Mouse (Mus musculus) limb, embryonic 10.5 days (tissue): Measurements from ENCODE around the gene Rin2. TPM values are rescaled to one million over a fixed set of nuclear protein-coding genes. Genes with fewer than 3 reads are reported as not detected.

Source experiments
- DNase-seq: peaks from one replicate; pipeline ENCODE4 v3.0.0-alpha.2; 2017; ENCODE audit warnings: low spot score
- H3K27ac ChIP-seq: fragments of 300-500 bp; sonication (generic); 2 replicates; pipeline ENCODE4 v1.5.1; 2016; ENCODE audit warnings: mild to moderate bottlenecking
- H3K27me3 ChIP-seq: fragments of 300-500 bp; sonication (generic); 2 replicates; pipeline ENCODE4 v1.6.1; 2016; ENCODE audit warnings: low read depth, mild to moderate bottlenecking; ENCODE audit not compliant: poor library complexity, severe bottlenecking
- H3K36me3 ChIP-seq: fragments of 300-500 bp; sonication (generic); 2 replicates; pipeline ENCODE4 v1.6.1; 2016; ENCODE audit warnings: mild to moderate bottlenecking, moderate library complexity
- H3K4me1 ChIP-seq: fragments of 300-500 bp; sonication (generic); 2 replicates; pipeline ENCODE4 v1.6.1; 2016
- H3K4me3 ChIP-seq: fragments of 300-500 bp; sonication (generic); 2 replicates; pipeline ENCODE4 v1.5.1; 2016; ENCODE audit warnings: mild to moderate bottlenecking, moderate library complexity
- H3K9me3 ChIP-seq: fragments of 300-500 bp; sonication (generic); replicated peaks from 2 replicates; pipeline ENCODE4 v1.6.1; 2016; ENCODE audit warnings: mild to moderate bottlenecking
- whole genome bisulfite sequencing: fragments of 180-500 bp; shearing (Covaris S2); methylation state at CpG from one replicate; pipeline ENCODE4 v1.1.7; 2016; 5-methylcytosine and 5-hydroxymethylcytosine counted together
- polyA plus RNA-seq: library from polyadenylated mRNA; unstranded; fragments of >200 nt; fragmentation: Nextera tagmentation; extraction: Ambion mirVana; gene quantifications from 2 replicates; pipeline ENCODE4 v1.2.1, GENCODE M21; 2016

Rin2 gene
- polyA plus RNA-seq, 1 experiment from 2014 or later, result 11.8 TPM

GRCm38 (mm10) chr2:145697160-145697559 is 22.1 kb downstream of the Rin2 start:
- no peaks in the 10 kb centered on the region for H3K9me3 ChIP-seq
- no peaks in the 10 kb centered on the region for H3K27me3 ChIP-seq
- no peak overlapping the region for H3K4me3 ChIP-seq
- no peak for DNase-seq
- H3K36me3 ChIP-seq, result no peaks in the 10 kb centered on the region
- H3K27ac ChIP-seq, result no peak overlapping the region
- H3K4me1 ChIP-seq, result peaks cover 4% of the 10 kb centered on the region; the same call in 1 of the 2 replicates
- 89% methylated on average over 6 of the region's 6 CpGs for WGBS

GRCm38 (mm10) chr2:145699414-145700071 is 24.5 kb downstream of the Rin2 start:
- DNase-seq, result peak; percentile 60
- Histone ChIP-seq H3K4me1 (peaks cover 4% of the 10 kb centered on the region; the same call in 1 of the 2 replicates), H3K9me3 (no peaks in the 10 kb centered on the region), H3K27ac (no peak overlapping the region), H3K27me3 (no peaks in the 10 kb centered on the region), H3K36me3 (no peaks in the 10 kb centered on the region), H3K4me3 (no peak overlapping the region)
- WGBS, result 31% methylated on average over 6 of the region's 6 CpGs

GRCm38 (mm10) chr2:145700237-145700985 is 25.4 kb downstream of the Rin2 start:
- peaks cover 4% of the 10 kb centered on the region; the same call in 1 of the 2 replicates for H3K4me1 ChIP-seq
- H3K27ac ChIP-seq, result no peak overlapping the region
- H3K36me3 ChIP-seq, result no peaks in the 10 kb centered on the region
- no peaks in the 10 kb centered on the region for H3K9me3 ChIP-seq
- no peaks in the 10 kb centered on the region for H3K27me3 ChIP-seq
- WGBS, result 74% methylated on average over 8 of the region's 8 CpGs
- H3K4me3 ChIP-seq, result no peak overlapping the region
- no peak for DNase-seq

GRCm38 (mm10) chr2:145701605-145702335 is 26.8 kb downstream of the Rin2 start:
- no peaks in the 10 kb centered on the region for H3K9me3 ChIP-seq
- no peaks in the 10 kb centered on the region for H3K27me3 ChIP-seq
- 88% methylated on average over 12 of the region's 12 CpGs for WGBS
- DNase-seq, result no peak
- H3K4me1 ChIP-seq, result peaks cover 4% of the 10 kb centered on the region; the same call in 1 of the 2 replicates
- H3K27ac ChIP-seq, result no peak overlapping the region
- H3K36me3 ChIP-seq, result no peaks in the 10 kb centered on the region
- no peak overlapping the region for H3K4me3 ChIP-seq

- H3K36me3 ChIP-seq, result no peaks in the 10 kb centered on the region
- H3K27me3 ChIP-seq, result no peaks in the 10 kb centered on the region
- no peak for DNase-seq
- H3K9me3 ChIP-seq, result no peaks in the 10 kb centered on the region
- peaks cover 4% of the 10 kb centered on the region; the same call in 1 of the 2 replicates for H3K4me1 ChIP-seq
- 87% methylated on average over 7 of the region's 7 CpGs for WGBS
- H3K27ac ChIP-seq, result no peak overlapping the region
- no peak overlapping the region for H3K4me3 ChIP-seq
Observed at GRCm38 (mm10) chr2:145704738-145705137, 29.7 kb downstream of the Rin2 start.

- Histone ChIP-seq H3K27ac (no peak overlapping the region), H3K4me3 (no peak overlapping the region), H3K36me3 (no peaks in the 10 kb centered on the region), H3K4me1 (peaks cover 6% of the 10 kb centered on the region; the same call in 1 of the 2 replicates), H3K27me3 (no peaks in the 10 kb centered on the region), H3K9me3 (no peaks in the 10 kb centered on the region)
- no peak for DNase-seq
- 80% methylated on average over 11 of the region's 11 CpGs for WGBS
Observed at GRCm38 (mm10) chr2:145709727-145710389, 34.8 kb downstream of the Rin2 start.

- H3K27ac ChIP-seq, result no peak overlapping the region
- H3K4me1 ChIP-seq, result peaks cover 6% of the 10 kb centered on the region; the same call in 1 of the 2 replicates
- 57% methylated on average over 3 of the region's 3 CpGs for WGBS
- H3K27me3 ChIP-seq, result no peaks in the 10 kb centered on the region
- H3K36me3 ChIP-seq, result no peaks in the 10 kb centered on the region
- no peak overlapping the region for H3K4me3 ChIP-seq
- DNase-seq, result no peak
- no peaks in the 10 kb centered on the region for H3K9me3 ChIP-seq
Observed at GRCm38 (mm10) chr2:145711512-145711911, 36.5 kb downstream of the Rin2 start.

- no peak overlapping the region for H3K27ac ChIP-seq
- H3K9me3 ChIP-seq, result no peaks in the 10 kb centered on the region
- H3K27me3 ChIP-seq, result no peaks in the 10 kb centered on the region
- H3K4me3 ChIP-seq, result no peak overlapping the region
- 15% methylated on average over 3 of the region's 3 CpGs for WGBS
- H3K36me3 ChIP-seq, result no peaks in the 10 kb centered on the region
- peaks cover 6% of the 10 kb centered on the region; the same call in 1 of the 2 replicates for H3K4me1 ChIP-seq
- no peak for DNase-seq
Observed at GRCm38 (mm10) chr2:145712026-145712425, 37.0 kb downstream of the Rin2 start.

GRCm38 (mm10) chr2:145717539-145717938 is 42.5 kb downstream of the Rin2 start:
- H3K4me1 ChIP-seq, result peaks cover 5% of the 10 kb centered on the region; the same call in 1 of the 2 replicates
- no peak for DNase-seq
- no peaks in the 10 kb centered on the region for H3K9me3 ChIP-seq
- H3K27me3 ChIP-seq, result no peaks in the 10 kb centered on the region
- H3K4me3 ChIP-seq, result no peak overlapping the region
- 88% methylated on average over 1 of the region's 1 CpGs for WGBS
- no peaks in the 10 kb centered on the region for H3K36me3 ChIP-seq
- no peak overlapping the region for H3K27ac ChIP-seq

- H3K4me1 ChIP-seq, result peaks cover 5% of the 10 kb centered on the region; the same call in 1 of the 2 replicates
- H3K36me3 ChIP-seq, result no peaks in the 10 kb centered on the region
- no peaks in the 10 kb centered on the region for H3K27me3 ChIP-seq
- no peak for DNase-seq
- H3K27ac ChIP-seq, result no peak overlapping the region
- no peak overlapping the region for H3K4me3 ChIP-seq
- H3K9me3 ChIP-seq, result no peaks in the 10 kb centered on the region
- WGBS, result 62% methylated on average over 5 of the region's 5 CpGs
Observed at GRCm38 (mm10) chr2:145718624-145719183, 43.7 kb downstream of the Rin2 start.

GRCm38 (mm10) chr2:145720157-145720556 is 45.1 kb downstream of the Rin2 start:
- DNase-seq, result no peak
- Histone ChIP-seq H3K27ac (no peak overlapping the region), H3K9me3 (no peaks in the 10 kb centered on the region), H3K4me3 (no peak overlapping the region), H3K36me3 (no peaks in the 10 kb centered on the region), H3K4me1 (peaks cover 5% of the 10 kb centered on the region; the same call in 1 of the 2 replicates), H3K27me3 (no peaks in the 10 kb centered on the region)
- WGBS, result 72% methylated on average over 3 of the region's 3 CpGs

DNA sequence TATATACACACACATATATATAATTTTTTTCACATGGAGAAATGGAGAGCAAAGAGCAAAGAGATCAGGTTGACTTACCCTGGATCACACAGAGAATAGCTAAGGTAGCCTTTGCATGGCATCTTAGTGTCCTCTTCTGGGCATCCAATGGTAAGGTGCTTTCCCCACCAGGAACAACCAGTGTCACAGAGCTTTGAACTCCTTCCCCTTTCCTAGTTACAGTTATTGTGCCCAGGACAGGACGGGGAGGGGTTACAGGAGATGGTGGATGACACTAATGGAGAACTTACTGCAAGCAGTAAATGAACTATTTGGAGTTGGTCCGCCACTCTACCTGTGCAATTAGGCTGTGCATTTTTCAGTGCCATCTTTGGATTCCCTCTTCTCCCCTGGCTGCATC is 45.7 kb downstream of the Rin2 start:
- 86% methylated on average over 2 of the region's 2 CpGs for WGBS

More for the DNA sequence above, 45.7 kb downstream of the Rin2 start:
- H3K27ac ChIP-seq, result no peak overlapping the region
- H3K4me3 ChIP-seq, result no peak overlapping the region
- H3K36me3 ChIP-seq, result no peaks in the 10 kb centered on the region
- no peak for DNase-seq
- H3K27me3 ChIP-seq, result no peaks in the 10 kb centered on the region
- H3K9me3 ChIP-seq, result no peaks in the 10 kb centered on the region
- H3K4me1 ChIP-seq, result peaks cover 5% of the 10 kb centered on the region; the same call in 1 of the 2 replicates
